Mouse (Mus musculus) subcutaneous adipose tissue, adult 2 months (tissue): ENCODE results near the gene Man1b1. TPM values are rescaled to one million over a fixed set of nuclear protein-coding genes. Genes with fewer than 3 reads are reported as not detected.

Experiments used
- polyA plus RNA-seq: library from polyadenylated mRNA; depleted of rRNA; stranded (reverse); fragments of >200 nt; gene quantifications from 2 replicates; pipeline ENCODE4 v1.2.3, GENCODE M21; 2012; ENCODE audit warnings: low replicate concordance; rRNA removed

Man1b1 gene
- polyA plus RNA-seq = 16.3 and 40.9 TPM in 2 replicates

GRCm38 (mm10) chr2:25332286-25333160, at the start of gene Man1b1:
Gene Man1b1 (plus strand): TSS chr2:25332338.

DNA sequence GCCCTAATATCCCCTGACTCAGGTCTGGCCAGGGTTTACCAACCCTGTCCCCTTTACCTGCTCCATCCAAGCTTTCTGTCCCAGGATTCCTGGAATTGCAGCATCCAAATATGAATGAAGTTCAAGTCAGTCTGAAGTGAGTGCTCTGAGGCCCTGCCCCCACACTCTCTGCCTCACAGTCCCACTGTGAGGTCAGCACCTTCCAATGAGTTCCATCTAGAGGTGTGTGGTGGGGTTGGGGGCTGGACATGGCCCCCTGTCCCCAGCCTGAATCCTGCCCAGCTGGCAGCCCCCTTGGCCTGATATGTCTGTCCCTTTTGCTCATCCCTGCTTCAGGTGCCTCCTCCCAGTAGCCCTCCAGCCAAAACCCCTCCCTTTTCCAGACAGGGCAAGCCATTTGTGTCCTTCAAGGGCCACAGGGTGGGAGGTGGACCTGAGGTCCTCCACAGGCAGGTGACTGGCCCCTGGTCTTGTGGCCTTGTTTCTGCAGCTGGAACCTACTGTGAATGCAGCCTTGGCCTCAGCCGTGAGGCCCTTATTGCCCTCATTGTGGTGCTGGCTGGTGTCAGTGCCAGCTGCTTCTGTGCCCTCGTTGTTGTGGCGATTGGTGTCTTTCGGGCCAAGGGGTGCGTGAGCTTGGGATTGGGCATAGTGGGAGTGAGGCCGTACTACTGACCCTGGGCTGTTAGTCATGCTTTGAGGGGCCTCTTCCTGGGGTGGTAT, 44.0 kb upstream of the Man1b1 start, which contains the start of gene Tmem210:
Gene Tmem210, plus strand, starts transcription at position 219 of the 723 bp plus-strand sequence.

DNA sequence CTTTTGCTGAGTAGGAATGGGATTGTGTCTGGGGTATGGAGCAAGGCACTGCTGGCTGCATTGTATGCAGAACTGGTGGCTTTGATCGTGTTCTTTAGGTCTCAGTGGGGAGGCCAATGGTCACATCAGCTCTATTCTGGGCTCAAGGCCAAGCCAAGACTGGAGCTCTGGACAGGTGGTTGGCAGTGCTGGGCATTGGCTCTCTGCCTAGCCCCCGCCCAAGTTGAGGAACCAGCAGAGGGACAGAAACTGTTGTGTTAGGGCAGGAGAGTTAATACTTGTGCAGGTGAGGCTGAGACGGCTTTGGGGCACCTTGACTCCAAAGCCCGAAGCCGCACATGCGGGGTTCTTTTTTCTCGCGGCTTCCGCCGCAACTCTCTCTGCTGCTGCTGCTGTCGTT, 42.5 kb upstream of the Man1b1 start, which contains the start of gene Lrrc26:
Gene Lrrc26, plus strand, starts transcription at position 265 of the 400 bp plus-strand sequence.

GRCm38 (mm10) chr2:25318971-25319773, 13.0 kb upstream of the Man1b1 start, which contains the start of gene Grin1:
Gene Grin1 (minus strand): TSS chr2:25319187.

DNA sequence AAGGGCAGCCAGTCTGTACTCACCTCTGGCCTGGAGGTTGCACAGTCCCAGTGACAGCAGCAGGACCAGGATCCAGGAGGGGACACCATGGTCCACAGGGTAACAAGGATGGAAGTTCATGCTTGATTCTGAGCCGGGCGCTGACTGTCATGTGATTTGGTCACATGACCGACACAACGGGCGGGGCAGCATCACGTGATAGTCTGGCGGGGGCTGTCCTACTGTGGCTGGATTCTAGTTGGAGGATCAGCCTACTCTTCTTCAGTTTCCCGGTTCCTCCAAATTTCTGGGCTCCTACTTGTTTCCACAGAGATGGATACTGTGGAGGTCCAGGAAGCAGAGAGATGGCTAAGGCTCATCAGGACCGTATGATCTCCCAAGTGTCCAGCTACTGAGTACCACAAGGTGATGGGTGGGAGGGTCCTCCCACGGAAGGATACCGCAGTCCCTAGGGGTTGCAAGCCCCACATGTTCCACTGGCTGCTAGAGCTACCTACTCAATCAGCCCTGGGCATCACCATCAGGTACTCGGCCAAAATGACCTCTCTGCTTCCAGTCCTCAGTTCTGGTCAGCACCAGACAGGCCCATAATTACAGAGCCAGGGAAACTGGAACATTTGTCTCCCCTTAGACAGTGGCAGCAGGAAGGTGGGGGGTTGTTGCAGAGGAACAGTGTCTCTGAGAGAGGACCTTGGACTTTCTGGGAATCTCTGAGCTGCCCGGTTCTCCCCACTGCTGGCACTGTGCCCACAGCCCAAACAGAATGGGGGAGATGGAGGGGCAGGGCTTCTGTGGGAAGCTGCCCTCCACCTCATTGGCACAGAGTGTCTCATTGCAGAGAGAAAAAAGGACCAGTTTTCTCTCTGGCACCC, 24.3 kb downstream of the Man1b1 start, which contains the start of gene Dpp7:
Gene Dpp7, minus strand, starts transcription at position 152 of the 872 bp plus-strand sequence.

GRCm38 (mm10) chr2:25365091-25365761, 33.1 kb downstream of the Man1b1 start, which contains the start of gene Uap1l1:
Gene Uap1l1 (minus strand): TSS chr2:25365682.

DNA sequence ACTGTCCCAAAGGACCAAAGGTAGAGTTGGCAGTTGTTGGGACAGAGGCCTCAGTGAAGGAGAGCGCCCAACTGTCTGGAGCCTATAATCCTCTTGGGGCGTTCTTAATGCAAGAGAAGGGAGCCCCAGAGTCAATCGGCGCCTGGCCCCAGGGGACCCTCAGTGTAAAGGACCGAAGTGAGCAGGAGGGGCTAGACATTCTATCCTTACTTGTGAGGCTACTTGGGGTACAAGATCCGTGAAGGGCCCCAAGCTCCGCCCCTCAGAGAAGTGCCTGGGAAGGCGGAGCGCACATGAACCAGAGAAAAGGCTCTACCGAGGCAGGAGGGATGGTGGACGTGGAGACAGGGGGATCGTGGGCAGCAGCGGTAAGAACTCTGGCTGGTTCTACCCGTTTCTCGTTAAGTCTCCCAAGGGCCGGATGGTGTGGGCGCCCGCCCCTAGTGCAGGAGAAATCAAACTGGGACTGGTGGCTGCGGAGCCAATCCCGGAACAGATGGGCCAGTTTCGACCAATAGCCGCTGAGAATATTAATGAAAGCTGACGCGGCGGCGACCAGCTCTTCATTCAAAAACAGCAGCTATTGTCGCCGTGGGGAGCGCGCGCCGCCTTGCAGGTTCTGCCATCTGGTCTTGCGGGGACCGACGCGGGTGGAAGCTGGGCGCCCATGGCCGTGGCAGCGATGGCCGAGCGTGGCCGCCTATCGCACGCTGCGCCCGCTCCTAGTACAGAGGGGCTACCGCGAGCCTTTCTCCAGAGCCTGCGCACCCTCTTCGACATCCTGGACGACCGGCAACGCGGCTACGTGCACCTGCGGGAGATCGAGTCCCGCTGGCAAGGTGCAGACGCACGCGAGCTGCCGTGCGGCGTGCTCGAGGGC, 39.9 kb downstream of the Man1b1 start, which contains the start of gene Sapcd2:
Gene Sapcd2, plus strand, starts transcription at position 558 of the 880 bp plus-strand sequence.

GRCm38 (mm10) chr2:25395721-25396596, 63.8 kb downstream of the Man1b1 start, which contains the start of gene Entpd2:
Gene Entpd2 (plus strand): TSS chr2:25395874.

GRCm38 (mm10) chr2:25399051-25399450, 66.9 kb downstream of the Man1b1 start, which contains the start of gene Npdc1:
Gene Npdc1 (plus strand): TSS chr2:25399351.

Other genes with a start within 250 kb of the Man1b1 start
- gene Noxa1, start 237.2 kb upstream of the Man1b1 start, polyA plus RNA-seq = 0.11 and 7.3 TPM in 2 replicates
- gene Nrarp, start 151.6 kb upstream of the Man1b1 start, polyA plus RNA-seq = 16.7 and 31.4 TPM in 2 replicates
- gene Tor4a, start 135.5 kb upstream of the Man1b1 start, polyA plus RNA-seq = 17.9 and 43.8 TPM in 2 replicates
- gene Nelfb, start 120.8 kb upstream of the Man1b1 start, polyA plus RNA-seq = 75.1 and 111 TPM in 2 replicates
- not detected in 2 replicates for gene Stpg3, start 117.7 kb upstream of the Man1b1 start, polyA plus RNA-seq
- gene Fam166a, start 113.6 kb upstream of the Man1b1 start, polyA plus RNA-seq = 0.10 and 0.34 TPM in 2 replicates
- 485 and 490 TPM in 2 replicates for gene Tubb4b, start 107.6 kb upstream of the Man1b1 start, polyA plus RNA-seq
- not detected in 2 replicates for gene Slc34a3, start 98.0 kb upstream of the Man1b1 start, polyA plus RNA-seq
- gene Rnf224, start 95.6 kb upstream of the Man1b1 start, polyA plus RNA-seq = 0.10 TPM in 1 of 2 replicates, not detected in the other
- 1.3 and 10.6 TPM in 2 replicates for gene Rnf208, start 90.1 kb upstream of the Man1b1 start, polyA plus RNA-seq
- gene Cysrt1, start 89.9 kb upstream of the Man1b1 start, polyA plus RNA-seq = 0.68 TPM in 1 of 2 replicates, not detected in the other
- gene AL732309.1, start 85.5 kb upstream of the Man1b1 start, polyA plus RNA-seq = 15.6 and 27.5 TPM in 2 replicates
- gene Tmem203, start 76.9 kb upstream of the Man1b1 start, polyA plus RNA-seq = 57.1 and 66.0 TPM in 2 replicates
- 11.4 and 33.2 TPM in 2 replicates for gene Tprn, start 69.7 kb upstream of the Man1b1 start, polyA plus RNA-seq
- gene Ssna1, start 59.9 kb upstream of the Man1b1 start, polyA plus RNA-seq = 49.0 and 70.1 TPM in 2 replicates
- gene Anapc2, start 59.9 kb upstream of the Man1b1 start, polyA plus RNA-seq = 155 and 178 TPM in 2 replicates
- gene Tmem210, start 44.2 kb upstream of the Man1b1 start, polyA plus RNA-seq = not detected in 2 replicates
- 0.13 and 4.6 TPM in 2 replicates for gene Lrrc26, start 42.4 kb upstream of the Man1b1 start, polyA plus RNA-seq
- gene Grin1, start 13.2 kb upstream of the Man1b1 start, polyA plus RNA-seq = 0.09 and 0.18 TPM in 2 replicates
- 61.1 and 76.0 TPM in 2 replicates for gene Dpp7, start 24.0 kb downstream of the Man1b1 start, polyA plus RNA-seq
- gene Uap1l1, start 33.3 kb downstream of the Man1b1 start, polyA plus RNA-seq = 24.0 and 65.2 TPM in 2 replicates
- gene Sapcd2, start 40.0 kb downstream of the Man1b1 start, polyA plus RNA-seq = 0.57 and 7.9 TPM in 2 replicates
- 78.1 and 108 TPM in 2 replicates for gene Entpd2, start 63.5 kb downstream of the Man1b1 start, polyA plus RNA-seq
- 272 and 300 TPM in 2 replicates for gene Npdc1, start 67.0 kb downstream of the Man1b1 start, polyA plus RNA-seq
- gene Fut7, start 90.9 kb downstream of the Man1b1 start, polyA plus RNA-seq = 0.62 and 0.96 TPM in 2 replicates
- 41.7 and 62.8 TPM in 2 replicates for gene Abca2, start 96.4 kb downstream of the Man1b1 start, polyA plus RNA-seq
- 1.8 and 3.2 TPM in 2 replicates for gene Clic3, start 124.5 kb downstream of the Man1b1 start, polyA plus RNA-seq
- gene Paxx, start 128.8 kb downstream of the Man1b1 start, polyA plus RNA-seq = 79.2 and 84.7 TPM in 2 replicates
- 1.2 and 6.5 TPM in 2 replicates for gene Ptgds, start 137.7 kb downstream of the Man1b1 start, polyA plus RNA-seq
- gene Lcn12, start 161.6 kb downstream of the Man1b1 start, polyA plus RNA-seq = 0.33 TPM in 1 of 2 replicates, not detected in the other
- gene Fbxw5, start 168.4 kb downstream of the Man1b1 start, polyA plus RNA-seq = 27.6 and 47.3 TPM in 2 replicates
- 5.9 and 7.9 TPM in 2 replicates for gene C8g, start 169.4 kb downstream of the Man1b1 start, polyA plus RNA-seq
- gene Traf2, start 214.6 kb downstream of the Man1b1 start, polyA plus RNA-seq = 13.9 and 22.5 TPM in 2 replicates
- 127 and 142 TPM in 2 replicates for gene Edf1, start 225.5 kb downstream of the Man1b1 start, polyA plus RNA-seq
- gene Mamdc4, start 242.5 kb downstream of the Man1b1 start, polyA plus RNA-seq = 1.8 and 5.5 TPM in 2 replicates
- 48.6 and 87.4 TPM in 2 replicates for gene Phpt1, start 242.9 kb downstream of the Man1b1 start, polyA plus RNA-seq
- gene Ajm1, start 249.4 kb downstream of the Man1b1 start, polyA plus RNA-seq = 0.37 and 2.6 TPM in 2 replicates